Mouse (Mus musculus) kidney, embryonic 16.5 days (tissue): ENCODE measurements at regions not wholly inside any gene's neighbourhood (a gene's known extent, or its start where the extent isn't known, plus 50 kb on each side); places are given as distances from the start of the nearest gene placed in this dataset.

ENCODE experiments used
- ATAC-seq: fragments of 200-750 bp; cut with Nextera tagmentation; 2 replicates; pipeline ENCODE4 v1.8.0; 2017; ENCODE audit warnings: moderate TSS enrichment; ENCODE audit not compliant: low FRiP score, low TSS enrichment
- H3K27ac ChIP-seq: fragments of 300-500 bp; sonication (generic); 2 replicates; pipeline ENCODE4 v1.5.1; 2014; ENCODE audit warnings: low read length
- H3K27me3 ChIP-seq: fragments of 300-500 bp; sonication (generic); 2 replicates; pipeline ENCODE4 v1.6.1; 2014; ENCODE audit warnings: low read length, control low read depth, mixed read lengths; ENCODE audit not compliant: insufficient read depth
- H3K36me3 ChIP-seq: fragments of 300-500 bp; sonication (generic); 2 replicates; pipeline ENCODE4 v1.6.1; 2014; ENCODE audit warnings: low read length, control low read depth, mixed read lengths; ENCODE audit not compliant: insufficient read depth
- H3K4me1 ChIP-seq: fragments of 300-500 bp; sonication (generic); 2 replicates; pipeline ENCODE4 v1.6.1; 2014; ENCODE audit warnings: low read length, control low read depth, mixed read lengths; ENCODE audit not compliant: insufficient read depth
- H3K4me2 ChIP-seq: fragments of 300-500 bp; sonication (generic); replicated peaks from 2 replicates; pipeline ENCODE4 v1.6.1; 2014; ENCODE audit warnings: low read depth, low read length
- H3K4me3 ChIP-seq: fragments of 300-500 bp; sonication (generic); 2 replicates; pipeline ENCODE4 v1.5.1; 2014; ENCODE audit warnings: mild to moderate bottlenecking, low read length
- H3K9ac ChIP-seq: fragments of 300-500 bp; sonication (generic); replicated peaks from 2 replicates; pipeline ENCODE4 v1.6.1; 2014; ENCODE audit warnings: low read length
- H3K9me3 ChIP-seq: fragments of 300-500 bp; sonication (generic); 2 replicates; pipeline ENCODE4 v1.6.1; 2016; ENCODE audit warnings: low read length, control low read depth
- WGBS: fragments of 180-500 bp; shearing (Covaris S2); extraction: QIAGEN DNeasy Blood & Tissue Kit; methylation state at CpG from one replicate; pipeline ENCODE4 v1.1.7; 2014; 5-methylcytosine and 5-hydroxymethylcytosine counted together

DNA sequence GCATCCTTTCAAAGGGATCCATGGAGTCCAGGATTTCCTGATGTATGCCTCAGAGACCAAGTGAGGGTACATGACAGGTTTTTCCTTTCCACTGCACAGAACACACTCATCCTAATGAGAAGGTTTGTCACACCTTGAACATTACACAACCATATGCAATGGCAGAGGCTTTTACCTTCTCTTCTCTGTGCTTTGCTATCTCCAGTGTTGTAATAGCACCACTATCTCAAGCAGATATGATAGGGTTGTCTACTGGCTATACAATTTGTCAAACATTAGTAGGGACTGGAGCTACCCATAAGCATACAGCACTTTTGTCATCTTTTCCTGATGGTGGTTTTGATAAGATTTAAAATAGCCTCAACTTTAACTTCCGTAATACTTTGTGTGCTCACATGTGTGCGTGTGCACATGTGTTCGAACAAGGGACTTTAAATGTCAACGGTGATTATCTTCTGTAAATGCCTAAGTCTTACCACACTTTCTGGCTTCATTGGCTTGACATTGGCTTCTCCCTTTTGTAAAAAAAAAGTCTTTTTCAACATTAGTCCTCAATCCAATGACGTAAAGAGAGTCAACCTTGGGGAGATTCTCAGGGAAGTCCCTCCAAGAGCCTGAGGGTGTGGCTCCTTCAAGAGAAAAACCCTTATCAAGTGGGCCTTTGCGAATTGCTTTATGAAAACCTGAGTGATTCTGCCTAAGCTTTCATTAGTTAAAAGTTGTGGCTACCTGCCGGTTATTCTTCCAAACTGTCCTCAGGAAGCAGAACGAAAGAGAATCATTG lies 513.1 kb upstream of the 4930412O13Rik start:
- no peak overlapping the region for H3K9ac ChIP-seq
- H3K4me1 ChIP-seq, result no peaks in the 10 kb centered on the region
- H3K36me3 ChIP-seq, result no peaks in the 10 kb centered on the region
- no peak overlapping the region for H3K4me3 ChIP-seq
- no peak overlapping the region for H3K4me2 ChIP-seq
- H3K9me3 ChIP-seq, result no peaks in the 10 kb centered on the region
- no peak overlapping the region for H3K27ac ChIP-seq
- H3K27me3 ChIP-seq, result no peaks in the 10 kb centered on the region
- WGBS, result 94% methylated on average over 8 of the region's 8 CpGs
- no peak for ATAC-seq

DNA sequence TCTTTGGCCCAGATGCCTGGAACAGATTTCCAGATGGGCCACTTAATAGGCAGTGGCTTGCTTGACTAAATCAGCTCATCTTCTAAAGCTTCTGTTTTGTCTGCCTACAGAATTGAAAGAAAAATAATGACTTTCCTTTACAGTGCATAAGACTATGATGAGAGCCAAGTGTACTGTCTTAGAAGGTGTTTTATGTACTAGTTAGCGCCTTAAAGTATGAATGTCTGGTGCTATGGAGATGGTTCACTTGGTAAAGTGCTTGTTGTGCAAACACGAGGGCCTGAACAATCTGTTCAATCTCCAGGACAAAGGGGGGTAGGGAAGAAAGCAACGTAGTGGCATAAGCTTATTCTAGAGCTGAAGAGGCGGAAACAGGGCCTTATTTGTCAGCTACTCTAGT lies 511.5 kb upstream of the 4930412O13Rik start:
- H3K4me3 ChIP-seq, result no peak overlapping the region
- no peak for ATAC-seq
- no peak overlapping the region for H3K27ac ChIP-seq
- no peak overlapping the region for H3K9ac ChIP-seq
- 83% methylated on average over 4 of the region's 4 CpGs for WGBS
- no peaks in the 10 kb centered on the region for H3K9me3 ChIP-seq
- no peaks in the 10 kb centered on the region for H3K4me1 ChIP-seq
- no peak overlapping the region for H3K4me2 ChIP-seq
- H3K36me3 ChIP-seq, result no peaks in the 10 kb centered on the region
- no peaks in the 10 kb centered on the region for H3K27me3 ChIP-seq

DNA sequence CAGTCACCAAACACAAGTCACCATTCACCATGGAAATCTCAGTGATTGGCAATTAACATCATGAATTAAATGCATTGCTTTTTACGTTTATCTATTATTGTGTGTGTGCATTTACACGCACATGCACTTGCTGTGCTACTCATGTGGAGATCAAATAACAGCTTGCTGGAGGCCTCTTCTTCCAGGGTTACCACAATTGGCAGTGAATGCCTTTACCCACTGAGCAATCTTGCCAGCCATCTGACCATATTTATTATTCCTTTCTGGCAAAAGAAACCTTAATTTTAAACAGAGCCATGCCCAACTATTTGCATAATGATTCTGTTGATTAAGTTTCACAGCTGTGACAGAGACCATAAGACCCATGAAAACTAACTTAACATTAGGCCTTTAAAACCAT lies 494.5 kb upstream of the 4930412O13Rik start:
- 72% methylated on average over 2 of the region's 2 CpGs for WGBS
- Histone ChIP-seq H3K4me3 (no peak overlapping the region), H3K27ac (no peak overlapping the region), H3K36me3 (no peaks in the 10 kb centered on the region), H3K4me1 (no peaks in the 10 kb centered on the region), H3K9me3 (no peaks in the 10 kb centered on the region), H3K4me2 (no peak overlapping the region), H3K9ac (no peak overlapping the region), H3K27me3 (no peaks in the 10 kb centered on the region)
- ATAC-seq, result no peak

DNA sequence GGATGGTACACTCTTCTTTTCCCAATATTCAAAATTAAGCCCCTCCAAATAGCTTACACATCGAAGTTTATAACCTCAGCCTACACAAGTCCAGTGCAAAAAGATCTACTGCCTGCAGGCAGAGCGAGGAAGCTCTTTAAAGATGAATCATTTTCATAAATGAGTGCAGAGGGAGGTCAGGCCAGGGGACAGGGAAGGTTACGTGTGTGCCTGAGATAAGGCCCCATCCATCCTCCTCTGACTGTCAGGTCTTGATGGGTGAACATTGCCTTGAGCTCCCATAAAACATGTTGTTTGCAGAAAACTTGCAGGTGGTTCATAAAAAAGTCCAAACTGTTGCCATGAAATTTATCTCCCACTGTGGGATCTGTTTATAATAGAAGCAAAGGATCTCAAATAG lies 493.0 kb upstream of the 4930412O13Rik start:
- no peaks in the 10 kb centered on the region for H3K9me3 ChIP-seq
- H3K9ac ChIP-seq, result no peak overlapping the region
- no peak overlapping the region for H3K27ac ChIP-seq
- 31% methylated on average over 3 of the region's 3 CpGs for WGBS
- no peaks in the 10 kb centered on the region for H3K27me3 ChIP-seq
- H3K4me3 ChIP-seq, result no peak overlapping the region
- no peaks in the 10 kb centered on the region for H3K36me3 ChIP-seq
- no peak overlapping the region for H3K4me2 ChIP-seq
- no peaks in the 10 kb centered on the region for H3K4me1 ChIP-seq
- ATAC-seq, result no peak

DNA sequence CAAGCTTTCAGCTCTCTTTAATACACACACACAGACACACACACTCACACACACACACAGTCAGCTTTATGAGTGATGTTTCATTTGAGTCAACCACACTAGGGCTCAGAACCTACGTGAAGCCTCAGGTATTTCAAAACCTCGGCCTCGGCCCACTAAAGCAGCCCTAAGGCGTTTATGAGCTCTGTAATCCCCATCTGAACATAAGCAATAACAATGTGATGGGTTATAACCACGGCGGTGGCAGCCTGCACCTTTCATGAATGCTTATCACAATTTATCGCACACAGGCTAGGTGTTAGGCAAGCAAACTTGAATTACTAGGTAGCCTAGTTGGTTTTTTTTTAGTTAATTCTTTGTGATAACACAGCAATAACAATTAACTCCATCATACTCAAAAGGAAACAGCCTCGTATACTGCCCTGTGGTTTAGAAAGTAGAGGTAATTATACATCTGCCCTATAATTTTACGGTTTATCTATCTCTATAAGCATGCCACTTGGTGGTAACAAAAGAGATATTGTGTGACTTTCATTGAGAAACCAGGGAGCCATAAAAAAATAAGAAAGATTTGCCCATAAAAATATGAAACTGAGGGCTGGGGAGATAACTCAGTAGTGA lies 485.6 kb upstream of the 4930412O13Rik start:
- ATAC-seq, result no peak
- no peaks in the 10 kb centered on the region for H3K27me3 ChIP-seq
- H3K27ac ChIP-seq, result no peak overlapping the region
- H3K36me3 ChIP-seq, result no peaks in the 10 kb centered on the region
- WGBS, result 71% methylated on average over 9 of the region's 9 CpGs
- no peaks in the 10 kb centered on the region for H3K9me3 ChIP-seq
- H3K9ac ChIP-seq, result no peak overlapping the region
- no peak overlapping the region for H3K4me3 ChIP-seq
- H3K4me2 ChIP-seq, result no peak overlapping the region
- H3K4me1 ChIP-seq, result no peaks in the 10 kb centered on the region

DNA sequence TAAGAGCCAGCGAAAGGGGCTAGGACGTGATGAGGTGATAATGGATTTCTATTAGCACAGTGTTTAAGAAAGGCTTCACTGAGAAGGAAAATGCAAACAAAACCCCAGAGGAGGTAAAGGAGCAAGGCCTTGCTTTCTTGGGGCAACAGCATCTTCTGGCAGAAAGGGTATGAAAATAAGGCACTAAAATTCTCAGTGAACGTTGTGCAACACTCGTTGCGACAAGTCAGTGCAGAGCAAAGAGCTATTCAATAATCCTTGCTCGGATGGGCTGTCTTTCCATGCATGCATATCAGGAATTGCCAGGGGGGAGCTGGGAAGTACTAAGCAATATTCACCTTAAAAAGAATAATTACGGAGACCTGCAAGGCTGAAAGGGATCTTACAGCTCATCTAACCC lies 479.6 kb upstream of the 4930412O13Rik start:
- Histone ChIP-seq H3K27ac (no peak overlapping the region), H3K27me3 (no peaks in the 10 kb centered on the region), H3K9ac (no peak overlapping the region), H3K4me3 (no peak overlapping the region), H3K4me1 (no peaks in the 10 kb centered on the region), H3K36me3 (no peaks in the 10 kb centered on the region), H3K9me3 (no peaks in the 10 kb centered on the region), H3K4me2 (no peak overlapping the region)
- ATAC-seq, result no peak
- WGBS, result 92% methylated on average over 7 of the region's 7 CpGs

DNA sequence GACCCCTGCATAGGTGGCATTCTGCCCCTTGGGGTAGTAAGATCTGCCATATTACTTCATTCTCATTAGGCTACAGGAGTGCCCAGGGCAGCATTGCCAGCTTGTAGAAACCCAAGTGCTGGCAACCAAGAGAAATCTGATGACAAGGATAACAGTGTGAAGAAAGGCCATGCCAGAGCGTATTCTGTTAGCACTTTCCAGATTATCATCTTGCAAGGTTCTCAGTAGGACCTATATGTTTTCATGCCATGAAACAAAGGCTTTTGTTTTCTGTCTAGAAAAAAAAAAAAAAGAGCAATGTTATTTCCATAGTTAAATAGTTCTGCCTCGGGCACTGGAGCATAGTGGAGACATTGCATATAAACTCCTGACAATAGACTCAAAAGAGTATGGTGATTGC lies 478.8 kb upstream of the 4930412O13Rik start:
- Histone ChIP-seq H3K27ac (no peak overlapping the region), H3K9me3 (no peaks in the 10 kb centered on the region)
- no peak for ATAC-seq

DNA sequence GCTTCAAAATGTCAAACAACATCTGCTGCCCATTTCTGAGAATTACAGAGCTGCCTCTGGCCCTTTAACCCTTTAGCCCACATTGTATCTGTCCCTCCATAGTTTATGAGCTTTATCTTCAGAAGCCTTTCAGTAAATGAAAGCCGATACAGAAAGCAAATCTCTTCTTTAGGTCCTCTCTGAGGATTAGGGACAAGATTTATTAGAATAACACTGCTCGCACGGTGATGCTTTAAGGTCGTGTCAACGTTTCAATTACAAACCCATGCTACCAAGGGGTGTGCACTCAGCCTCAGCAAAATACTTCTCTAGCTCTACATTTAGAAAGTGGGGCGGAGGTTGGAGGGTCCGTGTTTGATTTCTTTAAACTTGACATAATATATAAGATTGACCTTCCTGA lies 472.0 kb upstream of the 4930412O13Rik start:
- no peaks in the 10 kb centered on the region for H3K36me3 ChIP-seq
- H3K27me3 ChIP-seq, result 0 out of 2 replicates have a peak, but pooled peaks cover 3% of the 10 kb centered on the region
- H3K27ac ChIP-seq, result no peak overlapping the region
- no peak overlapping the region for H3K9ac ChIP-seq
- WGBS, result 19% methylated on average over 7 of the region's 7 CpGs
- no peaks in the 10 kb centered on the region for H3K9me3 ChIP-seq
- no peak overlapping the region for H3K4me3 ChIP-seq
- peak; percentile 85 for ATAC-seq
- H3K4me1 ChIP-seq, result peaks cover 4% of the 10 kb centered on the region; the same call in 1 of the 2 replicates
- no peak overlapping the region for H3K4me2 ChIP-seq

More for the DNA sequence above, 478.8 kb upstream of the 4930412O13Rik start:
- no peaks in the 10 kb centered on the region for H3K27me3 ChIP-seq
- H3K4me1 ChIP-seq, result no peaks in the 10 kb centered on the region
- H3K4me2 ChIP-seq, result no peak overlapping the region
- WGBS, result 65% methylated on average over 2 of the region's 2 CpGs
- H3K4me3 ChIP-seq, result no peak overlapping the region
- no peak overlapping the region for H3K9ac ChIP-seq
- no peaks in the 10 kb centered on the region for H3K36me3 ChIP-seq

DNA sequence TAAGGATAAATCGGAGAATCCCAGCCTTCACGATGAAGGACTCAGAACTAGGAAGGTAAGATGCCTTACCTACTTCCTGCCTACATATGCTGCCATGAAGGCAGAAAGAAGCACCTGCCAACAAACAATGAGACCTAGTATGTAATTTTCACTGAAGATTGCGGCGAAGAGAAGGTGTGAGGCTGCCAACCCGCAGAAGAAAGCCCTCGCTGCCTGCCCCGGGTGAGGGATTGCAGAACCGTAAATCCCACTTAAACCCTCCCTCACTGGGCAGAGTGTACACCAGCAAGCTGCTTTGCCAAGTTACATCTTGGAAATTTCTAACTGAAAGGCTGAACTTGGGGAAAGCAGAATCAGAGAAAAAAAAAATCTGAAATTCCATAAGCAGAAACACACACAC lies 458.4 kb upstream of the 4930412O13Rik start:
- no peak for ATAC-seq

DNA sequence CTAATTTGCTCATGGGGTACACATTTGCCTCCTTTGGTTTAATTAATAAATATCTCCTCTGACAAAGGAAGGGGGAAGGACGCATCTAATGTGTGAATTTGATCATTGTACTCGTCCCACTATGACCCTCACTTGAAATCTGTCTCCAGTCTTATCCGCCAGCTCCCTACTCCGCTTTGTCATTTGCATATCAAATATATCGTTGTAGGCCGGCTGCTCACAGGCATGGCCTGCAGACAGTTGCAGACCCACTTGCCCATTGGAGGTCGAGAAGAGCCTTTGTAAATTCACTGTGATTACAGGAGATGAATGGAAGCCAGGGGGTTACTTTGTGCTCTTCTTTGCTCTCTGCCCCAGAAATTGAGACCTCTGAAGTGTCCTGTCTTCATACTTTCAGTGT lies 457.5 kb upstream of the 4930412O13Rik start:
- Histone ChIP-seq H3K27ac (no peak overlapping the region), H3K4me2 (no peak overlapping the region), H3K9me3 (no peaks in the 10 kb centered on the region), H3K4me3 (no peak overlapping the region), H3K9ac (no peak overlapping the region), H3K4me1 (no peaks in the 10 kb centered on the region), H3K27me3 (no peaks in the 10 kb centered on the region), H3K36me3 (no peaks in the 10 kb centered on the region)
- ATAC-seq, result no peak
- 49% methylated on average over 7 of the region's 7 CpGs for WGBS

More for the DNA sequence above, 458.4 kb upstream of the 4930412O13Rik start:
- Histone ChIP-seq H3K27ac (no peak overlapping the region), H3K9me3 (no peaks in the 10 kb centered on the region), H3K4me2 (no peak overlapping the region), H3K27me3 (no peaks in the 10 kb centered on the region), H3K9ac (no peak overlapping the region), H3K4me1 (no peaks in the 10 kb centered on the region), H3K4me3 (no peak overlapping the region), H3K36me3 (no peaks in the 10 kb centered on the region)
- WGBS, result 70% methylated on average over 8 of the region's 8 CpGs
